Mouse (Mus musculus) spleen, adult 2 months (tissue): ENCODE results near the gene Ssh3.

Experiments
- CTCF ChIP-seq: fragments of 200-500 bp; IDR thresholded peaks from 2 replicates; pipeline ENCODE4 v1.5.1; 2011; ENCODE audit warnings: mild to moderate bottlenecking, inconsistent platforms; ENCODE audit not compliant: insufficient read depth, insufficient read length, insufficient replicate concordance; ENCODE audit errors: extremely low read depth
- POLR2A ChIP-seq: fragments of 200-500 bp; IDR thresholded peaks from 2 replicates; pipeline ENCODE4 v1.6.1; 2011; ENCODE audit warnings: low read depth, low read length, inconsistent platforms

GRCm38 (mm10) chr19:4298322-4299121 lies 29.5 kb upstream of the Ssh3 start:
- no peak for TF ChIP-seq POLR2A
- no peak for TF ChIP-seq CTCF
